Mouse (Mus musculus) bone marrow macrophage, adult 2 months (primary cell): ENCODE results near the gene Lce1d.

Experiments used
- CTCF ChIP-seq: IDR thresholded peaks from 2 replicates; pipeline ENCODE4 v1.5.1; 2012; ENCODE audit warnings: low read depth, mild to moderate bottlenecking, low read length, moderate library complexity
- POLR2A ChIP-seq: IDR thresholded peaks from 2 replicates; pipeline ENCODE4 v1.6.1; 2012; ENCODE audit warnings: mild to moderate bottlenecking, low read depth, low read length, borderline replicate concordance

- TF ChIP-seq POLR2A (no peak), CTCF (no peak)
These were observed 33.2 kb upstream of the Lce1d start, which contains the start of gene Lce1f for GRCm38 (mm10) chr3:92720250-92720649.
